Mouse (Mus musculus) gastrocnemius, adult 18-20 months (tissue): ENCODE measurements around the gene Babam2. TPM values are rescaled to one million over a fixed set of nuclear protein-coding genes. Genes with fewer than 3 reads are reported as not detected.
A peak's percentile ranks its signal among the peaks of the same experiment; 100 is the strongest.

Source experiments
- DNase-seq: peaks from one replicate; pipeline ENCODE4 v3.0.0; 2021; ENCODE audit warnings: low spot score
- total RNA-seq, 2 experiments: library from RNA; stranded (reverse); gene quantifications; 2 replicates each; pipeline ENCODE4 v1.2.3; 2021

Babam2 gene
- total RNA-seq, 2 experiments from 2014 or later: 33.3 to 33.8 TPM

- peak; percentile 68 for DNase-seq
These were observed 178.9 kb downstream of the Babam2 start for GRCm38 (mm10) chr5:31876216-31876974.

- no peak for DNase-seq
These were observed 183.0 kb downstream of the Babam2 start for GRCm38 (mm10) chr5:31880457-31880856.

GRCm38 (mm10) chr5:31882297-31882696 is 184.8 kb downstream of the Babam2 start:
- no peak for DNase-seq

GRCm38 (mm10) chr5:31884962-31885361 is 187.5 kb downstream of the Babam2 start:
- DNase-seq: no peak

GRCm38 (mm10) chr5:31887590-31887989 is 190.1 kb downstream of the Babam2 start:
- DNase-seq: no peak

- DNase-seq: peak; percentile 36
These were observed 190.9 kb downstream of the Babam2 start for GRCm38 (mm10) chr5:31888341-31888740.

- no peak for DNase-seq
These were observed 195.1 kb downstream of the Babam2 start for GRCm38 (mm10) chr5:31892631-31893030.

- no peak for DNase-seq
These were observed 202.4 kb downstream of the Babam2 start for GRCm38 (mm10) chr5:31899901-31900300.

GRCm38 (mm10) chr5:31902144-31902543 is 204.7 kb downstream of the Babam2 start:
- no peak for DNase-seq

- peak; percentile 32 for DNase-seq
These were observed 205.4 kb downstream of the Babam2 start for GRCm38 (mm10) chr5:31902891-31903290.

GRCm38 (mm10) chr5:31904968-31905683 is 207.6 kb downstream of the Babam2 start:
- no peak for DNase-seq

GRCm38 (mm10) chr5:31905808-31906207 is 208.3 kb downstream of the Babam2 start:
- no peak for DNase-seq

GRCm38 (mm10) chr5:31906286-31906951 is 208.9 kb downstream of the Babam2 start:
- DNase-seq: no peak

- no peak for DNase-seq
These were observed 210.5 kb downstream of the Babam2 start for GRCm38 (mm10) chr5:31907959-31908358.

- DNase-seq: no peak
These were observed 211.3 kb downstream of the Babam2 start for GRCm38 (mm10) chr5:31908818-31909217.

- no peak for DNase-seq
These were observed 218.8 kb downstream of the Babam2 start for GRCm38 (mm10) chr5:31916241-31916640.

- DNase-seq: no peak
These were observed 221.1 kb downstream of the Babam2 start for GRCm38 (mm10) chr5:31918566-31918965.

GRCm38 (mm10) chr5:31920129-31920528 is 222.6 kb downstream of the Babam2 start:
- no peak for DNase-seq

- DNase-seq: no peak
These were observed 223.4 kb downstream of the Babam2 start for GRCm38 (mm10) chr5:31920890-31921289.

GRCm38 (mm10) chr5:31924075-31924474 is 226.6 kb downstream of the Babam2 start:
- no peak for DNase-seq

- DNase-seq: no peak
These were observed 229.1 kb downstream of the Babam2 start for GRCm38 (mm10) chr5:31926551-31926950.

GRCm38 (mm10) chr5:31929007-31929406 is 231.5 kb downstream of the Babam2 start:
- DNase-seq: no peak
